Mouse (Mus musculus) left cerebral cortex, postnatal 14 days (tissue): ENCODE data around the gene Klhdc8b. TPM values are rescaled to one million over a fixed set of nuclear protein-coding genes. Genes with fewer than 3 reads are reported as not detected.

Source experiments
- DNase-seq, 2 experiments: peaks; one replicate each; pipeline ENCODE4 v3.0.0; 2021 to 2022; ENCODE audit warnings: low spot score in 2 of 2, mixed read lengths in 1 of 2
- intact Hi-C: fragments of 180-260 bp; cut with DNase I; formaldehyde crosslinking; loops from one replicate; pipeline ENCODE4 v1.15.1; 2025
- total RNA-seq, 2 experiments: library from RNA; stranded (reverse); gene quantifications; 2 replicates each; pipeline ENCODE4 v1.2.3; 2021

Klhdc8b gene
- total RNA-seq, 2 experiments from 2014 or later, result 36.1 to 38.4 TPM

DNA sequence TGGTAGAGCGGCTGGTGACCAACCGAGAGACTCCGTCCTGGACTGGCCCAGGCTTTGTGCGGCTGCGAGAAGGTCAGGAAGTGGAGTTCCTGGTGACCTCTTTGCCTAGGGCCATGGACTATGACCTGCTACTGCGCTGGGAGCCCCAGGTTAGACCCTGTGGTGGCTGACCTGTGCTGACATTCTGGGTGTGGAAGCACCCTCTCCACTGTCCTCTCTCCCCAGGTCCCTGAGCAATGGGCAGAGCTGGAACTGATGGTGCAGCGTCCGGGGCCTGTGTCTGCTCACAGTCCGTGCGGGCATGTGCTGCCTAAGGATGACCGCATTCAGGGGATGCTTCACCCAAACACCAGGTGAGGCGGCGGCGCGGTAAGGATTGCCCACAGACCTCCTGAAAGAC, 22.6 kb upstream of the Klhdc8b start:
- intact Hi-C loops, result no loop called here
- no peak for DNase-seq

DNA sequence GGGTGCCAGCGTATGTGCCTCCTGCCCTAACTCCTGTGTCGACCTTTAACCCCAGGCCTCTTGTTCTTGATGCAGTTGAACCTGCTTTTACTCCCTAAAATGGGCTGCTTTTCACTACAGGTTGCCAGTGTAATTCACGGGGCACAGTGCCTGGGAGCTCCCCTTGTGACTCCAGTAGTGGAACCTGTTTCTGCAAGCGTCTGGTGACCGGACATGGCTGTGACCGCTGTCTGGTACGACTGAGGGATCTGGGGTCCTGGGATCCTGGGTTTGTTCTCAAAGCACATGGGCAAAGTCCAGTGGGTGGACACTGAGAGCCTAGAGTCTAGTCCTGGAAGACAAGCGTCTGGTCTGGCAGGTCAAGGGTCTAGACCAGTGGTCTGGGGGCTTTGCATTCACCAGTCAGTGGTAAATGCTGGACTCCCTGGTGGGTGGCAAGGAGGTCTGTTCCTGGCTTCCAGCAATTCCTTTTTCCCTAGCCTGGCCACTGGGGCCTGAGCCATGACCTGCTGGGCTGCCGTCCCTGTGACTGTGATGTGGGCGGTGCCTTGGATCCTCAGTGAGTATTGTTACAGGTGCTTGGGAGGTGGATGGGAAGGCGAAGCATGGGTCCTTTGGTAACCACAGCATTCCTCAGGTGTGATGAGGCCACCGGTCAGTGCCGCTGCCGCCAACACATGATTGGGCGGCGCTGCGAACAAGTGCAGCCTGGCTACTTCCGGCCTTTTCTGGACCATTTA, 21.8 kb upstream of the Klhdc8b start:
- no peak for DNase-seq
- intact Hi-C loops, result no loop called here

DNA sequence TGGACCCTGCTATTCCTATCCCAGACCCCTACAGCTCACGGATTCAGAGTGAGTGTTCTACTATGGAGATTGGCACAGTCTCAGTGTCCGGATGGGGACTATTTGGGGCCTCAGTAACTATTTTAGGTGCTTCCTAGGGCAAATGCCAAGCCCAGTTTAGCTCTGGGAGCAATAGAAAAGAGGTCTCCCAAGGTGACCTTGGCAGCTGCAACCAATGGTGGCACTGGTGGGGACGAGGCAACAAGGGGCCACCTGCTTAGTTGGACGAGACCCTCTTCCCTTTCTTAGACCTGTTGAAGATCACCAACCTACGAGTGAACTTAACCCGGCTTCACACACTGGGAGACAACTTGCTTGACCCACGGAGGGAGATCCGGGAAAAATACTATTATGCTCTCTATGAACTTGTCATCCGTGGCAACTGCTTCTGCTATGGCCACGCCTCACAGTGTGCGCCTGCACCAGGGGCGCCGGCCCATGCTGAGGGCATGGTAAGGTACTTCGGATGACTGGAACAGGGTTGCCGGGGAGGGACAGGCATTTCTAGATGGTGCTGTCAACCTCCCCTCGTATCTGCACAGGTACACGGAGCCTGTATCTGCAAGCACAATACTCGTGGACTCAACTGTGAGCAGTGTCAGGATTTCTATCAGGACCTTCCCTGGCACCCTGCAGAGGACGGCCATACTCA, 20.3 kb upstream of the Klhdc8b start:
- DNase-seq, result no peak
- intact Hi-C loops, result no loop called here

DNA sequence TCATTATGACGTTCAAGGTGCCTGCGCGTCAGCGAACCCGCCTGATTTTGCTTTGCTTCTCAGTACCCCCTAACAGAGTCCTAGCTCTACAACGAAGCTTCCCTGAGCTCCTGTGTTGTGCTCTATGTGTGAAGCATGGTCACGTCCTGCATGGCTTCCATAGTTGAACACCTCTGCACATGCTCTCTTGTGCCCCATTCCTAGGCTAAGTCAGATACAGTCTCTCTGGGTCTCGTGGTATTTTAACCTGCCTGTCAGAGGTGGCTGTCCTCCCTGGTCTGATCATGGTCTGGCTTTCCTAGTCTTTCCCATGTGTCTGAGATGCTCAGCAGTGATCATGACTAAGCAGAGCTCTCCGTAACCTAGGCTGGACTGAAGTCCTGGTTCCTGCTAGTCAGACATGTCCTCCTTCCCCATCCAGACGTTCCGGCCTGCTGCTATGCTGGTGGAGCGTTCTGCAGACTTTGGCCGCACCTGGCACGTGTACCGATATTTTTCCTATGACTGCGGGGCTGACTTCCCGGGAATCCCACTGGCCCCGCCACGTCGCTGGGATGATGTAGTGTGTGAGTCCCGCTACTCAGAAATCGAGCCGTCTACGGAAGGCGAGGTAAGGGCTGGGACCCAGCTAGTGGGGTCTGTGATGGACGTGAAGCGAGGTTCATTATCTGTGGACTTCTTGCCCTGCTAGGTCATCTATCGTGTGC, 19.6 kb upstream of the Klhdc8b start:
- DNase-seq, result no peak
- intact Hi-C loops, result no loop called here

DNA sequence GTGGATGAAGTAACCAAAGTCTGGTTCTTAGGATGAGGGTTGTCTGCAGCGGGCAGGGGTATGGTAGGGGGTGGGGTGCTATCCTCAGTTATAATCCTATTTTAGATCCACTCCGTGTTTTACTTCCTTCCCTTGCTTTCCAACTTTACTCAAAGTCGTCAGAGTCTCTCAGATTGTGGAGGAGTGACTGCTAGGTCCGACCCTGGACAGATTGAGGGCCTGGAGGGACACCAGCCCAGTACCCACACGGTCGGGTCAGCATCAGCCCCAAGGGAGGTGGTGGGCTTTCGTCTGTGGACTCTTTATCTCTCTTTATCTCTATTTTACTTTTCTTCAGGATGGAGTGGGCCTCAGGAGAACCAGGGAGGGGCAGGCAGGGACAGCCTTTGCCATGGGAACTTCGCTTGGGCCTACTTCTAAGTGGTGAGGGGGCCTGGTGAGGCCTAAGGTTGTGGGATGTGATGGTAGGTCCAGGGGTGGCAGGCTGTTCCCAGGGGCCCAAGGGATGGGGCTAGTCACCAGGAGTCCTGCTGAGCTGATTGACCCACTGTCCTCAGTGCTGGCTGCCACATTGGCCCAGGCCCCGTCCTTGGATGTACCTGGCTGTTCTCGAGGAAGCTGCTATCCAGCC, 18.5 kb upstream of the Klhdc8b start, which contains the start of gene Lamb2:
Lamb2 (plus strand) TSS at position 16 of the 631 bp plus-strand sequence.
- no peak for DNase-seq
- intact Hi-C loops, result no loop called here

DNA sequence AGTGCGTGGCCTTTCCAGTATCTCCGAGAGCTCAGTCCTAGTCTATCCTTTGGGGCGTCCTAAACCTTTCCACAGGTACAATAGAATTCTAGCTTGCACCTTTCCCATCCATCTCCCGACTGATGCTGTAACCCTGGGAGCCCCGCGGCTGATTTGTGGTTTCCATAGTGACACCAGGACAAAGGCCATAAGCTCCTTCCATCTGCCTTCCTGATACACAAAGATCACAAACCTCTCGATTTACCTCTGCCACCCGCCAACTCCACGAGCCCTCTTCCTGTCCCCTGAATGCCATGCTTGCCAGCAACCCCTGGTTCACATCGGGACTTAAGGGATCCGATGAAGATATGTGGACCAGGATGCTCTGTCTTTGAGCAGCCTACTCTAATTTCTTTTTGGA, 17.9 kb upstream of the Klhdc8b start:
- intact Hi-C loops, result no loop called here
- no peak for DNase-seq

DNA sequence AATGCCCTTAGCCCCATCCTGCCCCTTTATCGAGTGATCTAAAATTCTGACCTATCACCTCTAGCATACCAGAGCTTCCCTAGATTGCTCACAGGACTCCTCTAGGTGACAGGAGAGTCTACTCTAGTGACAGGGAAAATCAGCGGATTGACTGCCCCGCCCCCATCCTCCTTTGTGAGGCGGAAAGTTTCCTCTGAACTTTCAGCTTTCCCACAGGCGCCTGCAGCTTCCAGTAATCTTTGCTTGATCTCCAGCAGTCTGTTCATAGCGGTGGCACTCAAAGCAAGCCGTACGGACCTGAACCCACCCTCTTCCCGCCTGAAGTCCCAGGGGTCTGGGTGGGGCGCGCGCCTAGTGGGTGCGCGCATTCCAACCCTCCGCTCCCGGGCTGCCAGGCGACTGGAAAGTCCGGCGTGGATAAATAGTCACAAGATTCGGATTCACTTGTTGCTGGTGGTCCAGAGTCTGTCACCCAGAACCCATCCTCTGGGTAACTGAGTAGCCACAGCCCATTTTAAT, 17.3 kb upstream of the Klhdc8b start:
- intact Hi-C loops, result no loop called here
- peak in 1 of 2 experiments; percentile 39 for DNase-seq

DNA sequence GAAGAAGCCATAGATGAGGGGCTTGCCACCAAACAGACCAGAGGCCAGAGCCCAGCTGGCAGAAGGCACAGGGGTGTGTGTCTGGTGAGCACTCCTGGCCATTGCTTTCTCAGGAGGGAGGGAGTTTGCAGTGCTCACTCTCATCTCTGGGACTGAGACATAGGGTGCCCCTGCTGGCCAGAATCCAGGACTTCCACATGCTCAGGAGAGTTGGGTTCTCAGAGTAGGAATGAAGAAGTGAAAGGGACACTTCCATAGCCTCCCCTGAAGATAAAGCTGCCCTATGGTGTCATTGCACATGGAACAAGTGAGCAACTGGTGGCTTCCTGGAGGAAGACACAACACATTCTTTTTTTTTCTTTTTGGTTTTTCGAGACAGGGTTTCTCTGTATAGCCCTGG, 13.1 kb upstream of the Klhdc8b start:
- DNase-seq, result no peak
- intact Hi-C loops, result no loop called here

DNA sequence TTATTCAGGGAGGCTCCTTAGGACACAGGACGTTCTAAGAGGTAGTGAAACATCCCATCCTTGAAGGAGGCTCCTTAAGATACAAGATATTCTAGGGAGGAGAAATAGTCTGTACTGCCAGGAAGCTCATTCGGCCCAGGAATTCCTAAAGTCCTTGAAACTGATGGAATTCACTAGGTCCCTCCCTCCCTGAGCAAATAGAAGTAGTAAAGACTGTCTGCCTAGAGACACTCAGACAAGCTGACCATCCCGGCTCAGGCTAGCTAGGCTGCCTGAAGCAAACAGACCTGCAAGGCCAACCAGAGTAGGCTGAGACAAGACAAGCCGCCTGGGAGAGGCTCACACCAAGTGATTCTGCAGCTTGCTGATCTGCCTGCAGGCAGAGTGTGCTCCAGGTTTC, 8.5 kb upstream of the Klhdc8b start:
- intact Hi-C loops, result no loop called here
- no peak for DNase-seq

DNA sequence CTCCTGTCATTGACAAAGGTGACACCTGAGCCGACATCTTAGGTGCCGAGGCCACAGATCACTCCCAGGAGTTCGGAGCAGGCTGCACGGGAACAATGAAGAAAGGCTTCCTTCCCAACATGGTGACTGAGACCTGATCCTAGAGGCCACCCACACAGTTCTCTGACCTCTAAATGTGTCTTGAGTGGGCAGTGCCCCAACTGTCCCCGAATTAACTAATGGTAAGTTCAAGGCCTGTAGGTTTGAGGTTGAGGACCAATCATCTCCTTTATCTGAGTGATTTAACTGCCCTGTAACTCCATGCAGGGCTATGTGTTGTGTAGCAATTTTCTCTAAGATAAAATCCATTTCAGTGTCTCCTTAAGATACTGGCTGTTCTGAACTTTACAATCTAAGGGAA, 8.0 kb upstream of the Klhdc8b start:
- intact Hi-C loops, result no loop called here
- no peak for DNase-seq

DNA sequence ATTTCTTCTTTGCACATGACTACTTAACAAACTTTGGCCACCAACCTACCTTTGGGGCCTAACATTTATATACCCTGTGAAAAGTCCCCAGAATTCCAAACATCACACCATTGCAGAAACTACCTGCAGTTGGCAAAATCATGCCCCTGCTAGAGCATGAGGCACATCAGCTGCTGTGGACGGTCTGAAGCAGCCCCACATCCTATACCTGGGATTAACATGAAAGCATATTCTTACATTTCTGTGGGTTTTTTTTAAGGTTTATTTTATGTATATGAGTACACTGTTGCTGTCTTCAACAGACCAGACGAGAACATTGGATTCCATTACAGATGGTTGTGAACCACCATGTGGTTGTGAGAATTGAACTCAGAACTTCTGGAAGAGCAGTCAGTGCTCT, 4.8 kb upstream of the Klhdc8b start:
- intact Hi-C loops, result no loop called here
- no peak for DNase-seq

DNA sequence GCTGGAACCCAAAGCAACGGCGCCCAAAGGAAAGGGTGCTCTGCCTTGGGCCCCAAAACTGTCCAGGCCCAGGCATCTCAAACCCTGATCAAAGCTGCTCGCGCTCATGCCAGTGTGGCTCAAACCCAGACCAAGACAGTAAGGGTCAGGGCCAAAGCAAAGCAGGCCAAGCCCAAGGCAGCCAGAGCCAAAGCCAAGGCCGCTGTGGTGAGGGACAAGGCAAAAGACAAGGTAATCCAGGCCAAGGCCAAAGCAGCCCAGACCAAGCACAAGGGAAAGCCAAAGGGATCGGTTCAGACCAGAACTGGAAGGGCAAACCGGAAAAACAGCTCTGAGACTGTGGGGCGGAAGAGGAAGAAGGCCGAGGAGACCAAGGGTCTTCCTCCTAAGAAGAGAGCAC, 2.3 kb upstream of the Klhdc8b start:
- no peak for DNase-seq
- intact Hi-C loops, result no loop called here

DNA sequence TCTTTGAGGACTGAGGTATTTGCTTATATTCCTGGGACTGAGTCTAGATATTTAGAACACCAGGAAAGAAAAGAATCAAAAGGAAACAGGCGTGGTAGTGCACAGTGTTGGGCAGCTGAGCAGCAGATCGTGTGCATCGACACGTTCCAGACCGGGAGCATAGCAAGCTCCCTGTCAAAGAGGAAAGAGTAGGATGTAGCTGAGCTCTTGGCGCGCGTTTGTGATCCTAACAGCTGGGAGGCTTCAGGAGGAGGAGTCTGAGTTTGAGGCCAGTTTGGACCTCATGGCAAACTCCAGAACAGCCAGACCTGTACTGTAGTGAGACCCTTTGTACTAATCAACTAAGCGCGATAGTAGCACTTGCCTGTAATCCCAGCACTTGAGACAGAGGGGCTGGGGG, 811 bp upstream of the Klhdc8b start:
- DNase-seq, result no peak
- intact Hi-C loops, result no loop called here

DNA sequence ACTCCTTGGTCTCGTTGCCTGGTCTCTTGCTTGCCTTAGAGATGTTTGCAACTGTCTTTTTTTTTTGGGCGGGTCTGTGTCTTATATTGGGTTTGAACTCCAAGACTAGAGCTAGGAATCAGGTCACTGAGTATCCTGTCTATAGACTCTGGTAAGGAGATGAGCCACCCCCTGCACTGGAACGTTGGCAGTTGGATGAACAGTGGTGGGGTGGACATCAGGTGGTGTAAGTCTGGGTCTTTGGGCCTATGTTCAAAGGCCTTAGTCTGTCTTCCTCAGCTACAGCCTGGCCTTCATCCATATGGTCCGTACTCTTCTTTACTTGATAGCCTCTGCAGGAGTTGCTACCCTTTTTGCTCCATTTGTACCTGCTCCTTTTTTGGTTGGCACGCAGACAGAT, 294 bp upstream of the Klhdc8b start:
- intact Hi-C loops, result no loop called here
- DNase-seq, result no peak

DNA sequence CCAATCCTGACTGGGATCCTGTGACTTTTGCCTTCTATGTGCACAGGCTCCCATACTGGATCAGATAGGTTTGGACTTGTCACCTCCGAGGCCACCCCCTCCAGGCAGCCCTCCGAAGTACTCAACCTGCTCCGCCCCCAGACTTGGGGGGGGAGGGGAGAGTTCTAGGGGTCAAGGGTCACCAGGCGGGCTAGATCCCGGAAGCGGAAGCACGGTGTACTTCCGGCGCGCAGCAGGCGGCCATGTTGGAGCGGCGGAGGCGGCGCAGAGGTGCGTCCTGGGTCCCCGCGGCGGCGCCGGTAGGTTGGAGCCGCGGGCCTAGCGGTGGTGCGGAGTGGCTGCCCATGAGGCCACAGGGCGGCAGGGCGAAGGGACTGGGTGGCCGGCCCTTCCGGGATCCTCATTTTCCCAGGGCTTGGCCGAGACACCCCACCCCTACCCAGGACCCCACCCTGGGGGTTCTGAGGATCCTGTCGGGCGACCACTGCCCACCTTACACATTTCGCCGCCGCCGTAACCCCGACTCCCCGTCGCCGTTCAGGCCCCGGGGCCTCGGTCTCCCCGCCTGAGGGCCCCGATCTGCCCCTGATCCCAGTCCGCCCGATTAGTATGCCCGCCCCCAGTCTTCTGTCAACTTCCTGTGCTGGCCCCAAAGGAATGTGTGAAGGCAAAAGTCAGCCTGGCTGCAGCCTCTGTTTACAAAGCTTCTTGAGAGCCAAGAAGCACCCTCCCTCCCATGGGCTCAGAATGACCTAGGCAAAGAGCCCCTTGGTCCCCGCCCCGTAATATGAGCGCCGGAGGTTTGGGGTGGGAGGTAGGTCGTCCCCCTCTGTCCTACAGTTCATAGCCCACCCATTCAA, 832 bp downstream of the Klhdc8b start, which contains the start of gene Ccdc71:
Ccdc71 (plus strand) TSS at position 209 of the 860 bp plus-strand sequence.
- peak; percentile 89 to 92 for DNase-seq
- intact Hi-C loops, result no loop called here

DNA sequence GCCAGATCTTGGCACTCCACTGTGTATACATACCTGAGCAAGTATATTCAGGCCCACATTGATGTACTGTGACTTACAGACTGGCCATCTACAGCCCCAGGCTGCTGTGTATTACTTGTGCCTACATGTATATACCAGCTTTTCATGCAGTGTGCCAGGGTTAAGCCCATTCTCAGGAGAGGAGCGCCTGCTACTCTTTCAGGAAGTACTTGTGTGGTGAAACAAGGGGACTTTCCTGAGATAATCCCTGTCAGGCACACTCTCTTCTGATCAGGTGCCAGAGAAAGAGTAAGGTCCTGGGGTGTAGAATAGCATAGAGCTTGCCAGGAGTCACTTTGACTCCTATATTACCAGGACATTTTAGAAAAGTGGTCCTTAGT, 1.5 kb downstream of the Klhdc8b start:
- intact Hi-C loops, result no loop called here
- DNase-seq, result no peak

DNA sequence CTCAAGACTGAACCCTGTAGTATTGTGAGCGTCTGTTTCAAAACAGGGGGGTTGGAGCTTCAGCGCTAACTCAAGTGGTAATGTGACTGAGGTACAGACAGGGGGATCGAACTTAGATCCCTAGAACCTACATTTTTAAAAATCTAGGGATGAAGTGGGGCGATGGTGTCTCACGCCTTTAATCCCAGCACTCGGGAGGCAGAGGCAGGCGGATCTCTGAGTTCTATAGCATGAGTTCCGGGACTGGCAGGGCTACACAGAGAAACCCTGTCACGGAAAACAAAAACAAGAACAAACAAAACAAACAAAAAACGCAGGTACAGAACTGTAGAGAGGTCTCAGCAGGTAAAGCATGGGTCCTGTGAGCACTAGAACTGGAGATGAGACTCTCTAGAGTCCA, 4.4 kb downstream of the Klhdc8b start:
- intact Hi-C loops, result no loop called here
- no peak for DNase-seq

DNA sequence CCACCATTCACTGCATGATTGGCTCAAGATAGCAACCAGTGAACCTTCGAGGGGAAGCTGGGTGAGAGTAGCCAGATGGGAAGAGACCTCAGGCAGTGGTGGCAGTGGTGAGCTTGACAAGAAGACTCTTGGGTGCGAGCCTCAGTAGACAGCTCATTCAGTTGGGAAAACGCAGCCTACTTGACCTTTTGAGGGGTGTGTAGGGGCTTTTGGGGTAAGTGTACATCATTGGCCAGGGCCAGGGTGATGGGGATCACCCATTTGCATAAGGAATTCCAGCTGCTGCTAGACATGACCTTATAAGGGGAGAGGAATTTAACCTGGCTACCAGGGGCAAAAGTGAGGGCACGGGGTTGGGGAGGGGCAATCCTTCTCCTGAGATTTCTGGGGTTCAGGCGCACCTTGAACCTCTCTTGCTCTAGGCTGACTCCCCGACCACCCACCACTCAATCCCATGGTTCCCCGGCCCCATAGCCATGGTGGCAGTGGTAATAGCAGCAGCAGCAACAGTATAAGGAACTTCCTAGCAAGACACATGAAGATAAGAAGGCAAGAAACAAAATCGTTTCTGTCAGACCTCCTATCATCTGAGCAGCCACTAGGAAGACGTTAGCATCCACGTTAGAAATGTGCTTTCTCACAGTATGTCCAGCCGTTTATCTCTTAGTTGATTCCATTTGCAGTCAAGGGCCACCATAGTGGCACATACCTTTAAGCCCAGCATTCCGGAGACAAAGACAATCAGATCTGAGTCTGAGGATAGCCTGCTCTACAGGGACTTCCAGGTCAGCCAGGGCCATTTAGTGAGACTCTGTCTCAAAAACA, 5.4 kb downstream of the Klhdc8b start:
- intact Hi-C loops, result no loop called here
- no peak for DNase-seq
